Mouse (Mus musculus): Measurements from ENCODE around the gene Tinf2.

Tinf2 gene

DNA sequence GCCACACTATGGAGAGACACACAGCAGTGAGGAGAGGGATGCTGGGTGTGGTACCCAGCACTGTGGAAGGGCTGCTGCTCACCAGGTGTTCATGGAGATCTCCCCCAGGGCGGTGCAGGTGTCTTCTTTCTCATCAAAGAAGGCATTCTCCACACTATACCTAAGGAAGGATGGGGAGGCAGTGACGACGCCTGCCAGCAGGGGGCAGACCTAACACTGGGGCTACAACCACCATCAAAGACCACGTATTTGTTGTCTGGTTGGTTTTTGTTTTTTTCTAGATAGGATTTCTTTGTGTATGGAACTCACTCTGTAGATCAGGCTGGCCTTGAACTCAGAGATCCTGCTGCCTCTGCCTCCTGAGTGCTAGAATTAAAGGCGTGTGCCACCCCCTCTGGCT is 52.3 kb downstream of the Tinf2 start:
- DNase-seq = no peak

DNA sequence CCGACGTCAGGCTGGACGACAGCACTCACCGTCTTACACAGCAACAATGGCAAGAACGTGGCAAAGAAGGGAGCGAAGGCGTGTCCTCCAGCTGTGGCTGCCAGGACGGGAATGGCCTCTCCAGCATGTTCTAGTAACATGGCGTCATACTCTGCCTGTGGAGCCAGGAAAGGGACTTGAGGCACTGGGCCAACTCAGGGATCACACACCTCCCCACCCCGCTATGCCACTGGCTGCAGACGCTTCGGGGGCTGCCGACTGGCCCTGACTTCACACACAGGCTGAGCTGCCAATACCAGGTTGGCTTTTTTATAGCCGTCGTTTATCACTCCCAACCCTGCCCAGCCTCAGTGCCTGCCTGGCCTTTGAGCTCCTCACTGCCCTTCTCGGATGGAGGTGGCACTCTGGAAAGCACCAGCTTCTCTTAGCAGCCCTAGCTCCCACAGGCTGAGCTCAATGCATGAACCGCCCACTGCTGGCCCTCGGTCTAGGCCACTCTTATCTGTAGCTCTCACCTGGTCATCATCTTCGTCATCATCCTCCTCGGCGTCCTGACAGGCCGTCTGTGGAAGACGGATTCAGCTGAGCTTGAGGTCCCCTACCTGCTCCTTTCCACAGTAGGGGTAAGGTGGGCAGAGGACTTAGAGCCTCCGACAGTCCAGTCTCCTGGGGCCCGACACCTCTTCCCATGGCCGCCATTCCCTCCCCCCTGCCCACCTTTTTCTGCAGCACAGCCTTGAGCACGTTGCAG is 53.4 kb downstream of the Tinf2 start:
- no peak for DNase-seq
